Mouse (Mus musculus) lung, postnatal 10 days (tissue): ENCODE results near the gene Gm20765.
"Not testable (repeated sequence)": the region's sequence is repeated elsewhere in the genome, so short reads cannot be mapped to it uniquely, and the experiment has no call there.

Experiments used
- DNase-seq: peaks from one replicate; pipeline ENCODE4 v3.0.0; 2021

Gm20765 gene

DNA sequence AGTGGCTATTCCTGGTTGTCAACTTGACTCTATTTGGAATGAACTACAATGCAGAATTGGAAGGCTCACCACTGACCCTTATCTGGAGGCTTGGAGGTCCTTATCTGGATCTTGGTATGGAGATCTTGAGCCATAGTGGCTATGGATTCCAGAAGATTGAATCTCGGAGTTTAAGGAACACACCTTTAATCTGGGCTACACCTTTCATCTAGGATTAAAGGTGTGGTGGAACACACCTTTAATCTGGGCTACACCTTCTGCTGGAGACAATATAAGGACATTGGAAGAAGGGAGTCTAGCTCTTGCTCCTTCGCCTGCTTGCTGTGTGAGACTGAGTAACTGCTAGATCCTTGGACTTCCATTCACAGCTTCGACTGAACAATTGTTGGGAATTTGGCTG is at the start of gene Gm20765:
TSS of gene Gm20765 (plus strand) at position 301 of the 400 bp plus-strand sequence.
- DNase-seq: not testable (repeated sequence)

DNA sequence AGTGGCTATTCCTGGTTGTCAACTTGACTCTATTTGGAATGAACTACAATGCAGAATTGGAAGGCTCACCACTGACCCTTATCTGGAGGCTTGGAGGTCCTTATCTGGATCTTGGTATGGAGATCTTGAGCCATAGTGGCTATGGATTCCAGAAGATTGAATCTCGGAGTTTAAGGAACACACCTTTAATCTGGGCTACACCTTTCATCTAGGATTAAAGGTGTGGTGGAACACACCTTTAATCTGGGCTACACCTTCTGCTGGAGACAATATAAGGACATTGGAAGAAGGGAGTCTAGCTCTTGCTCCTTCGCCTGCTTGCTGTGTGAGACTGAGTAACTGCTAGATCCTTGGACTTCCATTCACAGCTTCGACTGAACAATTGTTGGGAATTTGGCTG is 42.6 kb upstream of the Gm20765 start, which contains the start of gene Gm21293:
TSS of gene Gm21293 (plus strand) at position 301 of the 400 bp plus-strand sequence.
- not testable (repeated sequence) for DNase-seq

DNA sequence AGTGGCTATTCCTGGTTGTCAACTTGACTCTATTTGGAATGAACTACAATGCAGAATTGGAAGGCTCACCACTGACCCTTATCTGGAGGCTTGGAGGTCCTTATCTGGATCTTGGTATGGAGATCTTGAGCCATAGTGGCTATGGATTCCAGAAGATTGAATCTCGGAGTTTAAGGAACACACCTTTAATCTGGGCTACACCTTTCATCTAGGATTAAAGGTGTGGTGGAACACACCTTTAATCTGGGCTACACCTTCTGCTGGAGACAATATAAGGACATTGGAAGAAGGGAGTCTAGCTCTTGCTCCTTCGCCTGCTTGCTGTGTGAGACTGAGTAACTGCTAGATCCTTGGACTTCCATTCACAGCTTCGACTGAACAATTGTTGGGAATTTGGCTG is 34.1 kb upstream of the Gm20765 start, which contains the start of gene Gm6763:
TSS of gene Gm6763 (plus strand) at position 301 of the 400 bp plus-strand sequence.
- not testable (repeated sequence) for DNase-seq

DNA sequence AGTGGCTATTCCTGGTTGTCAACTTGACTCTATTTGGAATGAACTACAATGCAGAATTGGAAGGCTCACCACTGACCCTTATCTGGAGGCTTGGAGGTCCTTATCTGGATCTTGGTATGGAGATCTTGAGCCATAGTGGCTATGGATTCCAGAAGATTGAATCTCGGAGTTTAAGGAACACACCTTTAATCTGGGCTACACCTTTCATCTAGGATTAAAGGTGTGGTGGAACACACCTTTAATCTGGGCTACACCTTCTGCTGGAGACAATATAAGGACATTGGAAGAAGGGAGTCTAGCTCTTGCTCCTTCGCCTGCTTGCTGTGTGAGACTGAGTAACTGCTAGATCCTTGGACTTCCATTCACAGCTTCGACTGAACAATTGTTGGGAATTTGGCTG is 25.6 kb upstream of the Gm20765 start, which contains the start of gene Gm8764:
TSS of gene Gm8764 (plus strand) at position 301 of the 400 bp plus-strand sequence.
- not testable (repeated sequence) for DNase-seq

DNA sequence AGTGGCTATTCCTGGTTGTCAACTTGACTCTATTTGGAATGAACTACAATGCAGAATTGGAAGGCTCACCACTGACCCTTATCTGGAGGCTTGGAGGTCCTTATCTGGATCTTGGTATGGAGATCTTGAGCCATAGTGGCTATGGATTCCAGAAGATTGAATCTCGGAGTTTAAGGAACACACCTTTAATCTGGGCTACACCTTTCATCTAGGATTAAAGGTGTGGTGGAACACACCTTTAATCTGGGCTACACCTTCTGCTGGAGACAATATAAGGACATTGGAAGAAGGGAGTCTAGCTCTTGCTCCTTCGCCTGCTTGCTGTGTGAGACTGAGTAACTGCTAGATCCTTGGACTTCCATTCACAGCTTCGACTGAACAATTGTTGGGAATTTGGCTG is 17.1 kb upstream of the Gm20765 start, which contains the start of gene Gm21304:
TSS of gene Gm21304 (plus strand) at position 301 of the 400 bp plus-strand sequence.
- not testable (repeated sequence) for DNase-seq

DNA sequence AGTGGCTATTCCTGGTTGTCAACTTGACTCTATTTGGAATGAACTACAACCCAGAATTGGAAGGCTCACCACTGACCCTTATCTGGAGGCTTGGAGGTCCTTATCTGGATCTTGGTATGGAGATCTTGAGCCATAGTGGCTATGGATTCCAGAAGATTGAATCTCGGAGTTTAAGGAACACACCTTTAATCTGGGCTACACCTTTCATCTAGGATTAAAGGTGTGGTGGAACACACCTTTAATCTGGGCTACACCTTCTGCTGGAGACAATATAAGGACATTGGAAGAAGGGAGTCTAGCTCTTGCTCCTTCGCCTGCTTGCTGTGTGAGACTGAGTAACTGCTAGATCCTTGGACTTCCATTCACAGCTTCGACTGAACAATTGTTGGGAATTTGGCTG is 8.6 kb upstream of the Gm20765 start, which contains the start of gene Gm21312:
TSS of gene Gm21312 (plus strand) at position 301 of the 400 bp plus-strand sequence.
- DNase-seq: not testable (repeated sequence)

DNA sequence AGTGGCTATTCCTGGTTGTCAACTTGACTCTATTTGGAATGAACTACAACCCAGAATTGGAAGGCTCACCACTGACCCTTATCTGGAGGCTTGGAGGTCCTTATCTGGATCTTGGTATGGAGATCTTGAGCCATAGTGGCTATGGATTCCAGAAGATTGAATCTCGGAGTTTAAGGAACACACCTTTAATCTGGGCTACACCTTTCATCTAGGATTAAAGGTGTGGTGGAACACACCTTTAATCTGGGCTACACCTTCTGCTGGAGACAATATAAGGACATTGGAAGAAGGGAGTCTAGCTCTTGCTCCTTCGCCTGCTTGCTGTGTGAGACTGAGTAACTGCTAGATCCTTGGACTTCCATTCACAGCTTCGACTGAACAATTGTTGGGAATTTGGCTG is 8.4 kb downstream of the Gm20765 start, which contains the start of gene Gm4340:
TSS of gene Gm4340 (plus strand) at position 301 of the 400 bp plus-strand sequence.
- DNase-seq: not testable (repeated sequence)

DNA sequence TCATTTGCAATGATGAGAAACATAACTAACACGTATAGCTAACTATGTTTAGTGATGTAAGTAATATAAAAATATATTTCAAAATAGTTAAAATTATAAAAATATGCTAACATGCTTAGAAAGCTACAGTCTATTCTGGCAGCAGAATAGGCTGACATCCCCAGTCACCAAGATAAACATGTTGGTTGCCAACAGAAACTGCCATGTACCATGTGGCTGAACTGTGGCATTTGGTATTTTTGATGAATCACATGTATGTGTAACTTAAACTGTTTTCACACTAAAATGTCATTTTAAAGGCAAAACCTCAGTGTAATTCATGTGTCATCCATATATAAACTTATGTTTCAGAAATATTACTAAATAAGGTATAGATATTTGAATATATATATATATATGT is 24.3 kb downstream of the Gm20765 start:
- no peak for DNase-seq

DNA sequence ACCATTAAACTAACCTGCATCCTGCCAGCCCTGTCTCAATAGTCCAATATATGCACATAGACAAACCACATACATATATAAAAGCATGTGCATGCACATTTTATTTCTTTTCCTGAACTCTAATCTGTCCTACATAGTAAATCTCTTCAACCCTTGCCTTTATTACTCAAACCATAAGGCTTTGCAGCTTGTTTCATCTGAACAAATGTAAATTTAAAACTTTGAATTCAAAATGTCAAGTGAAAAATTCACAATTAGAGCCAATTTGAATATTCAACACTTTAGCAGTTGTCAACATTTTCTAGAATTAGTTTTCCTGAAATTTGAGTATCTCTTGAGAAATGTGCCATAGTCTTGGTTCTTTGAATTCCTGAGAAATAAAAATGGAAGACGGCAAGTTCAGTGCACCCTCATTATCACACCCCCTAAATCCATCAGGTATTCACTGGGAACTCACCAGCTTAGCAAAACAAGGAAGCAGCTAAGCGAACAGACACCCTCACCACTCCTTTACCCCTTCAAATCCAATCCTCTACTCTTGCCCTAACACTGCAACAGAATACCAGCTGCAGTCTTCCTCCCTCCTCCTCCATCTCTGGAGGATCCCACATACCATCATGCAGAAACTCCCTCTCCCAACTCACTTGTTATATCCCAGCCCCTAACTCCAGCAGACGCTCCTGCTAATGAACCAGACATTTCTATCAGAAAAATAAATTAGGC is 25.1 kb downstream of the Gm20765 start:
- no peak for DNase-seq

DNA sequence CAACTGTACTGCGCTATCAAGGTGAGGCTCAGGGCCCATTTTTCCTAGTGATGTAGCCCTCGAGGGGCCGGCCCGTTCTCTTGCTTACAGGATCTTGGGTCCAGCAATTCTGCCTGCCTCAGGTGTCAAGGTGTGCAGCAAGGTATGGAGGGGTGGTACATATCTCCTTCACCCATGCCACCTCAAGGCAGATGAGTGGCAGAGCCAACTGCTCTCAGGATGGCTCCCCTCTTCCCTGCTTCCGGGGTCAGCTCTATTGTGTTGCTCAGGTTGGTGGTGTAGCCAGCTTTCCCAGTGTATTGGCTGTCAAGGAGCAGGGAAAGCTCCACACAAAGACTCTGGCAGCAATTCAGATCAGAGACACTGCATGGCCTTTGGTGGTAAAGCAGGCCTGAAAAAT is 29.2 kb downstream of the Gm20765 start:
- DNase-seq: no peak

DNA sequence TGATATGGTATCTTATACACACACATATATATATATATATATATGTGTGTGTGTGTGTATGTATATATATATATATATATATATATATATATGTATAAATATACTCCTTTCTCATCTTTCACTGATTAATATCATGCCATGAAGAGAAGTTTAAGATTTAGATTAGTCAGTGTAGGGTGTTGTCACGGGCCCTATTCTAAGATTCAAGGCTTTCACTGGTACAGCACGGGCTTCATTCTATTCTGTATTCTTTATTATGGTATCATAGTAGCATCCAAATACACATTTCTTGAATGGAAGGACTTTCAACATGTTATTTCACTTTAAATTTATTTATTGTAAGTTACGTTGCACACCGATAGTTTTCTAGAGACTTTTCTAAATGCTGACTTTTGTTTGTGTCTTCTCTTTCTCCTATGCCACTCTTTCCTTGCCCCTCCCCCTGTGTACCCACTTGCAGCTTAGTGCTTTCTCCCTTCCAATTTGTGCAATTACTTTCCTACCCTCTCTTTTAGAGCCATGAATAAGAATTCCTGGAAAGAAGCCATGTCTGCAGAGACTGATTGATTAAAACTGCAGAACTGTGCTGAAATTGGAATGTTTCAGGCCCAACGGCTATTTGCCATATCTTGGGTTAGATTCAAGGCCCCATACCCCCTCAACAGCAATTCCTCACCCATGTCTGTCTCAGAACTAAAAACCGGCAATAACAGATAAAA is 35.1 kb downstream of the Gm20765 start:
- DNase-seq: no peak
